Mouse (Mus musculus): ENCODE measurements at regions not wholly inside any gene's neighbourhood (a gene's known extent, or its start where the extent isn't known, plus 50 kb on each side); places are given as distances from the start of the nearest gene placed in this dataset.

DNA sequence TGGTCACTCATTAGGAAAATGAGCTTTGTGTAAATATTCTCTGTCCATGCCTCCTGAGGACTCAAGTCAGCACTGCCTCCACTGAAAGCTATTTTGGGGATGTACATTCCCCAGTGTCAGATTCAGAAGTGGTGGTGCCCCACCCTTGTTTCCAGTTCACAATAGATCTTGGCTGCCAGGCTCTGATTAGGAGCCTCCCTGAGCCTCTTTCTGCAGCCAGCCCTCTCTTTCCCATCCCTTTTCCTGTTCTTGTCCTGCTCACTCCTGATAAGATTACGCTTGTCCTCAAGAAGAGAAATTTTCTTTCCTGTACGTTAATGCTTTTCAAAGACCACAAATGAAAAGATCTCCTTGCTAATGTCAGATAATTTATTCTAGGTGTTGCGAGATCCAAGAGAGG lies 465.2 kb downstream of the Ets1 start:
- TF ChIP-seq CTCF (IDR thresholded peaks at IDR 0.05; ENCODE audit: low read depth) (no peak), EP300 (optimal IDR thresholded peaks at IDR 0.05) (no peak)

Data from stomach, postnatal 0 days (tissue).